Mouse (Mus musculus) midbrain, embryonic 16.5 days (tissue): ENCODE data around the gene Suox. TPM values are rescaled to one million over a fixed set of nuclear protein-coding genes. Genes with fewer than 3 reads are reported as not detected.

ENCODE experiments used
- ATAC-seq: fragments of 200-750 bp; cut with Nextera tagmentation; 2 replicates; pipeline ENCODE4 v1.8.0; 2017; ENCODE audit warnings: moderate TSS enrichment
- H3K27ac ChIP-seq: fragments of 300-500 bp; sonication (generic); 2 replicates; pipeline ENCODE4 v1.5.1; 2014; ENCODE audit warnings: mild to moderate bottlenecking, low read length, mixed read lengths
- H3K27me3 ChIP-seq: fragments of 300-500 bp; sonication (generic); 2 replicates; pipeline ENCODE4 v1.6.1; 2014; ENCODE audit warnings: low read depth, low read length, mixed read lengths; ENCODE audit not compliant: control insufficient read depth, insufficient read depth
- H3K36me3 ChIP-seq: fragments of 300-500 bp; sonication (generic); 2 replicates; pipeline ENCODE4 v1.6.1; 2014; ENCODE audit warnings: mild to moderate bottlenecking, low read length, moderate library complexity, mixed read lengths; ENCODE audit not compliant: control insufficient read depth, insufficient read depth
- H3K4me1 ChIP-seq: fragments of 300-500 bp; sonication (generic); 2 replicates; pipeline ENCODE4 v1.6.1; 2014; ENCODE audit warnings: mild to moderate bottlenecking, low read length, mixed read lengths; ENCODE audit not compliant: control insufficient read depth, insufficient read depth
- H3K4me2 ChIP-seq: fragments of 300-500 bp; sonication (generic); 2 replicates; pipeline ENCODE4 v1.6.1; 2014; ENCODE audit warnings: mild to moderate bottlenecking, low read length, mixed read lengths
- H3K4me3 ChIP-seq: fragments of 300-500 bp; sonication (generic); 2 replicates; pipeline ENCODE4 v1.5.1; 2014; ENCODE audit warnings: low read depth, mild to moderate bottlenecking, low read length, moderate library complexity, mixed read lengths
- H3K9ac ChIP-seq: fragments of 300-500 bp; sonication (generic); 2 replicates; pipeline ENCODE4 v1.6.1; 2014; ENCODE audit warnings: low read depth, low read length, mixed read lengths
- H3K9me3 ChIP-seq: fragments of 300-500 bp; sonication (generic); replicated peaks from 2 replicates; pipeline ENCODE4 v1.6.1; 2014; ENCODE audit warnings: mild to moderate bottlenecking, low read length, mixed read lengths; ENCODE audit not compliant: control insufficient read depth, poor library complexity, severe bottlenecking
- WGBS: fragments of 180-500 bp; shearing (Covaris S2); extraction: QIAGEN DNeasy Blood & Tissue Kit; methylation state at CpG from one replicate; pipeline ENCODE4 v1.1.7; 2014; 5-methylcytosine and 5-hydroxymethylcytosine counted together
- polyA plus RNA-seq: library from polyadenylated mRNA; unstranded; fragments of >200 nt; fragmentation: Nextera tagmentation; extraction: Ambion mirVana; gene quantifications from 2 replicates; pipeline ENCODE4 v1.2.1, GENCODE M21; 2015

Suox gene
- polyA plus RNA-seq, 1 experiment from 2014 or later = 13.7 TPM

GRCm38 (mm10) chr10:128653866-128654265 is 20.0 kb downstream of the Suox start:
- Histone ChIP-seq H3K4me1 (no peaks in the 10 kb centered on the region), H3K4me2 (no peak overlapping the region), H3K9me3 (no peaks in the 10 kb centered on the region), H3K4me3 (no peak overlapping the region), H3K27me3 (no peaks in the 10 kb centered on the region), H3K9ac (no peak overlapping the region), H3K36me3 (peaks cover 5% of the 10 kb centered on the region; the same call in 1 of the 2 replicates), H3K27ac (no peak overlapping the region)
- ATAC-seq = no peak
- 70% methylated on average over 4 of the region's 4 CpGs for WGBS

- 2% methylated on average over 9 of the region's 13 CpGs for WGBS
- peak overlapping the region; percentile 97 for H3K27ac ChIP-seq
Measured at GRCm38 (mm10) chr10:128646139-128647089, 27.5 kb downstream of the Suox start.

GRCm38 (mm10) chr10:128645111-128646011 is 28.5 kb downstream of the Suox start, which contains the start of gene Ikzf4:
TSS of gene Ikzf4 (minus strand) at chr10:128645991.
- WGBS = 1% methylated on average over 34 of the region's 36 CpGs
- Histone ChIP-seq H3K9ac (peak within 1 kb of the TSS; percentile 88), H3K9me3 (no peaks in the 10 kb centered on the region), H3K4me1 (peaks cover 27% of the 10 kb centered on the region), H3K4me2 (peak within 1 kb of the TSS; percentile 71), H3K27ac (peak within 1 kb of the TSS; percentile 97), H3K27me3 (no peaks in the 10 kb centered on the region), H3K4me3 (peak within 1 kb of the TSS; percentile 67), H3K36me3 (peaks cover 16% of the 10 kb centered on the region)
- ATAC-seq = peak; percentile 85

More at GRCm38 (mm10) chr10:128646139-128647089, 27.5 kb downstream of the Suox start:
- peak; percentile 79 for ATAC-seq
- Histone ChIP-seq H3K4me1 (peaks cover 27% of the 10 kb centered on the region), H3K4me3 (peak overlapping the region; percentile 67), H3K4me2 (peak overlapping the region; percentile 71), H3K36me3 (peaks cover 5% of the 10 kb centered on the region), H3K27me3 (no peaks in the 10 kb centered on the region), H3K9ac (peak overlapping the region; percentile 69), H3K9me3 (no peaks in the 10 kb centered on the region)

DNA sequence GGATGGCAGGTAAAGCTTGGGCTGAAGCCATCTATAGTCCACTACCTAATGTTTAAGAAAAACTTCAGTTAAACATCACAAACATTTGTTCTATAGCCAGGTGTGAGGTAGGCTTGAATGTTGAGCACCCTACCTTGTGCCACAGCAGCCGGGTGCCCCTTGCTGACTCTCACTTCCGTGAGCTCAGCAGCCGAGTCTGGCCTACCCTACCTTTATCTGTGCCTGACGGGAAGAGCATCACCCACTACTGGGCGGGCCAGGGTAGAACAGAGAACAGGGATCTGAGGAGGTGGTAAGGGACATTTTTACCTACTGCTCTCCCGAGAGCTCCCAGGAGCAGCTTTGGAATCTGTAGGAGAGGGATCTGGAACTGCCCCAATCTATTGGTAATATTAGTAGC is 31.1 kb downstream of the Suox start:
- no peaks in the 10 kb centered on the region for H3K9me3 ChIP-seq
- no peak overlapping the region for H3K4me3 ChIP-seq
- H3K27ac ChIP-seq = no peak overlapping the region
- peaks cover 31% of the 10 kb centered on the region for H3K36me3 ChIP-seq
- peaks cover 27% of the 10 kb centered on the region for H3K4me1 ChIP-seq
- peak overlapping the region; percentile 2; the same call in 1 of the 2 replicates for H3K9ac ChIP-seq
- WGBS = 87% methylated on average over 6 of the region's 6 CpGs
- no peaks in the 10 kb centered on the region for H3K27me3 ChIP-seq
- no peak for ATAC-seq
- no peak overlapping the region for H3K4me2 ChIP-seq

DNA sequence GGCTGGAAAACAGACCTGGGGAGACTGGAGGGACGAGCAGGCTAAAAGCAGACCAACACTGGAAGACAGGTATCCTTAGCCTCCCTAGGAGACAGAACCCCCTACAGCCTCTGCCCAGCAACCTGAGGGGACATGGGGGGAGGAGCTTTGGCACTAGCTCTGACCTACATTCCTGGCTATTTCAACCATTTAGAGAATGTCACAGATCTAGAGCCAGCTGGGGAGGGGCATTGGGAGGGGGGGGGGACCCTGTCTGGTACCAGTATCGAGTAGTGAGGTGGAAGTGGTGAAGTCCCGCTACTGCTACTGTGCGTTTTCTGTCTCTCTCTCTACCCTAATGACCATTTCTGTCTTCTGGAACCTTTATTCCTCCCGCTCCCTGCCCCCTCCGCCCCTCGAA is 32.0 kb downstream of the Suox start:
- Histone ChIP-seq H3K9me3 (no peaks in the 10 kb centered on the region), H3K27ac (no peak overlapping the region), H3K4me3 (no peak overlapping the region), H3K4me1 (peaks cover 25% of the 10 kb centered on the region), H3K36me3 (peaks cover 31% of the 10 kb centered on the region), H3K9ac (no peak overlapping the region), H3K27me3 (no peaks in the 10 kb centered on the region), H3K4me2 (no peak overlapping the region)
- 88% methylated on average over 7 of the region's 7 CpGs for WGBS
- no peak for ATAC-seq

- Histone ChIP-seq H3K4me3 (no peak overlapping the region), H3K27ac (no peak overlapping the region), H3K9ac (no peak overlapping the region), H3K27me3 (no peaks in the 10 kb centered on the region), H3K9me3 (no peaks in the 10 kb centered on the region), H3K4me2 (no peak overlapping the region), H3K36me3 (peaks cover 39% of the 10 kb centered on the region), H3K4me1 (peaks cover 20% of the 10 kb centered on the region)
- ATAC-seq = no peak
- 95% methylated on average over 15 of the region's 15 CpGs for WGBS
Measured at GRCm38 (mm10) chr10:128640891-128641290, 33.0 kb downstream of the Suox start.

- 94% methylated on average over 14 of the region's 14 CpGs for WGBS
- Histone ChIP-seq H3K36me3 (peaks cover 44% of the 10 kb centered on the region), H3K9me3 (no peaks in the 10 kb centered on the region), H3K9ac (no peak overlapping the region), H3K4me2 (no peak overlapping the region), H3K27me3 (no peaks in the 10 kb centered on the region), H3K4me1 (peaks cover 20% of the 10 kb centered on the region), H3K4me3 (no peak overlapping the region), H3K27ac (no peak overlapping the region)
- ATAC-seq = no peak
Measured at GRCm38 (mm10) chr10:128639999-128640398, 33.9 kb downstream of the Suox start.

DNA sequence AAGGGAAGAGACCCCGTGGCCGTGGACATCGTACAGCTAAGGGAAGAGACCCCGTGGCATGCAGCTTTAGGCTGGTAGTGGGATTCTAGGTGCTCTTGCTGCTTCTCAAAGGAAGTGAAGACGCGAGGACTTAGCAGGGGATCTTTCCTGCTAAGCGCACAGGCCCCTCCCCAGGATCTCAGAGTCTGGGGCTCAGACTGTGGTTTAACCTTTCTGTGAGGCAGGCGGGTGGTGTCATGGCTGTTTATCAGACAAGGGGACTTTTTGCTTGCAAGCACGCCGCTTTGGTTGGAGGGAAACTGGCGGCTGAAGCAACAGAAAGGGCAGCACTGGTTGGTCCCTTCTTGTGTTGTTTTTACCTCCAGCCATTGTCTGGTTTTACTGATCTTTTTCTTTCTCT is 36.9 kb downstream of the Suox start:
- Histone ChIP-seq H3K36me3 (peaks cover 62% of the 10 kb centered on the region), H3K4me2 (no peak overlapping the region), H3K9ac (no peak overlapping the region), H3K4me3 (no peak overlapping the region), H3K27ac (no peak overlapping the region), H3K4me1 (no peaks in the 10 kb centered on the region), H3K27me3 (no peaks in the 10 kb centered on the region), H3K9me3 (no peaks in the 10 kb centered on the region)
- 5% methylated on average over 11 of the region's 11 CpGs for WGBS
- ATAC-seq = no peak
